In the genomic region with DNA sequence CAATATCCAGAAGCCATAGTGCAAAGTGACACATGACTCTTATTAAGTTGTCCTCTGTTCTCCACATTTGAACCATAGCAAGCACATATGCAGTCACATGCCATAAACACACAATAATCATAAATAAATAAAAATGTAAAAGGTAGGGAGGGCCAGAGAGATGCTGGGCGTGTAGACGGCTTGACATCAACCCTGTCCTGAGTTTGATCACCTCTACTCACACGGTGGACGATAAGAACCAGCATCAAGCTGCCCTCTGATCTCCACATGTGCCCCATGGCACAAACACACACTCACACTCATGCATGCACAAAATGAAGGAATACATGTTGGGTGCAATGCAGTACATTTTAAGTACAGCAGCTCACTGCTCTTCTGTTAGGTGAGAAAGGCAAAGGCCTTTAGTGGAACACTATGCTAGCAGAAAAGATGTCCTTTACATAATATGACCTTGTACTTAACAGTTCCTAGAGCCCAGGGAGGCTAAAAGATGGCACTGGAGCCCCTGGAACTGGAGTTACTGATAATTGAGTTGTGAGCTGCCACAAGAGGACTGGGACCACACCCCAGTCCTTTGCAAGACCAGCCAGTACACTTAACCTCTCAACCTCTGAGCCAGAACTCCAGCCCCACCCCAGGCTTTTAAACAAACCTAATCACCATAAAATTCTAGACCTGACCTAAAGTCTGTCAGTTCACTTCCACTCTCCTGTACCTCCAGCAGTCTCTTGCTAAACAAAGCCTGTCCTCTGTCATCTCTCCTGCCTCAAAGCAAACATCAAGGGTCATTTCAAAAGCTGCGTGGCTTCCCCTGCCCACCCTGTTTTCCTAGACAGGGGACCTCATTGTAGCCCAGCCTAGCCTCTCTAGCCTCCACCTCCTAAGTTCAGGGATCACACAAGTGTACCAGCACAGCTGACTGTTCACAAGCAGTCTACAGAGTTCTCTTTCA, we compare ENCODE assay signal across 8 mouse cellular contexts. TPM values are rescaled to one million over a fixed set of nuclear protein-coding genes. Genes with fewer than 3 reads are reported as not detected.
DNase-seq lines count a peak whose midpoint lies in the region; ATAC-seq and TF ChIP-seq lines count a peak whose summit lies in the region.

No protein-coding gene starts in this region.

- no peaks in the 10 kb centered on the region for H3K27me3 ChIP-seq in kidney, embryonic 16.5 days (ENCODE audit: insufficient read depth, low read length)
- no peaks in the 10 kb centered on the region for H3K27me3 ChIP-seq in limb, embryonic 13.5 days
- H3K27me3 ChIP-seq in small intestine, adult 2 months (ENCODE audit: control insufficient read depth, insufficient read depth, low read length): no peaks in the 10 kb centered on the region

- no peak overlapping the region for H3K9ac ChIP-seq in kidney, embryonic 16.5 days (replicated peaks; ENCODE audit: low read length)
- H3K9ac ChIP-seq in limb, embryonic 13.5 days: peak overlapping the region; percentile 5; the same call in 1 of the 2 replicates

- peak; percentile 63 for ATAC-seq in kidney, embryonic 16.5 days (ENCODE audit: low FRiP score, low TSS enrichment)
- peak; percentile 87 for ATAC-seq in common myeloid progenitor, adult 5-6 weeks (replicated peaks; ENCODE audit: low read depth, poor library complexity, severe bottlenecking)
- no peak for ATAC-seq in limb, embryonic 13.5 days (ENCODE audit: low FRiP score, low read depth)
- no peak for ATAC-seq in frontal cortex, adult (ENCODE audit: low TSS enrichment)

- H3K36me3 ChIP-seq in kidney, embryonic 16.5 days (ENCODE audit: insufficient read depth, low read length): no peaks in the 10 kb centered on the region
- H3K36me3 ChIP-seq in limb, embryonic 13.5 days: no peaks in the 10 kb centered on the region
- H3K36me3 ChIP-seq in small intestine, adult 2 months (ENCODE audit: control insufficient read depth, insufficient read depth, low read length): no peaks in the 10 kb centered on the region

- H3K4me2 ChIP-seq in kidney, embryonic 16.5 days (replicated peaks; ENCODE audit: low read depth, low read length): no peak overlapping the region
- H3K4me2 ChIP-seq in limb, embryonic 13.5 days (replicated peaks): no peak overlapping the region

- TF ChIP-seq CTCF in small intestine, adult 2 months (IDR thresholded peaks at IDR 0.05; ENCODE audit: extremely low read depth, insufficient read length, insufficient replicate concordance, low read depth, low read length): no peak

- DNase-seq in kidney, postnatal 36 days: no peak
- no peak for DNase-seq in B cell, adult 2 months
- no peak for DNase-seq in left cerebral cortex, adult 11 months (ENCODE audit: low spot score)

- no peak for TF ChIP-seq POLR2A in small intestine, adult 2 months (IDR thresholded peaks at IDR 0.05; ENCODE audit: low read depth, low read length)

- 32% methylated on average over 5 of the region's 5 CpGs for WGBS in kidney, embryonic 16.5 days
- 44% methylated on average over 5 of the region's 5 CpGs for whole genome bisulfite sequencing in limb, embryonic 13.5 days
- WGBS in small intestine, adult 2 months: 8% methylated on average over 5 of the region's 5 CpGs

- no peaks in the 10 kb centered on the region for H3K9me3 ChIP-seq in kidney, embryonic 16.5 days (ENCODE audit: low read length)
- H3K9me3 ChIP-seq in limb, embryonic 13.5 days: no peaks in the 10 kb centered on the region

- H3K4me3 ChIP-seq in kidney, embryonic 16.5 days (ENCODE audit: low read length): no peak overlapping the region
- H3K4me3 ChIP-seq in limb, embryonic 13.5 days: no peak overlapping the region
- no peak overlapping the region for H3K4me3 ChIP-seq in small intestine, adult 2 months (ENCODE audit: low read depth, low read length)

- H3K4me1 ChIP-seq in kidney, embryonic 16.5 days (ENCODE audit: insufficient read depth, low read length): peaks cover 40% of the 10 kb centered on the region
- H3K4me1 ChIP-seq in limb, embryonic 13.5 days: peaks cover 41% of the 10 kb centered on the region
- peaks cover 30% of the 10 kb centered on the region; the same call in 1 of the 2 replicates for H3K4me1 ChIP-seq in small intestine, adult 2 months (ENCODE audit: control insufficient read depth, insufficient read depth, insufficient read length, low read length)

- H3K27ac ChIP-seq in kidney, embryonic 16.5 days (ENCODE audit: low read length): peak overlapping the region; percentile 75
- no peak overlapping the region for H3K27ac ChIP-seq in limb, embryonic 13.5 days
- H3K27ac ChIP-seq in small intestine, adult 2 months (ENCODE audit: insufficient read depth, low read depth, low read length): peak overlapping the region; percentile 83

RNA-seq across cellular contexts. Expression of a gene that starts 25.7 kb away (rescaled TPM):
- polyA plus RNA-seq in kidney, embryonic 16.5 days (2015; fragmentation: Nextera tagmentation; extraction: Ambion mirVana): 91.0 and 95.7 TPM in 2 replicates
- total RNA-seq in common myeloid progenitor, adult 5-6 weeks (2017): 68.9 and 70.8 TPM in 2 replicates
- polyA plus RNA-seq in limb, embryonic 13.5 days (2015; fragmentation: Nextera tagmentation; extraction: Ambion mirVana): 108 and 111 TPM in 2 replicates
- 42.8 and 81.6 TPM in 2 replicates for polyA plus RNA-seq in small intestine, adult 2 months (2012; rRNA removed)

RNA-seq across cellular contexts. Expression of a gene that starts 49.0 kb away (rescaled TPM):
- 33.8 and 35.0 TPM in 2 replicates for polyA plus RNA-seq in kidney, embryonic 16.5 days (2015; fragmentation: Nextera tagmentation; extraction: Ambion mirVana)
- total RNA-seq in common myeloid progenitor, adult 5-6 weeks (2017): 19.9 and 21.8 TPM in 2 replicates
- polyA plus RNA-seq in limb, embryonic 13.5 days (2015; fragmentation: Nextera tagmentation; extraction: Ambion mirVana): 26.9 and 30.2 TPM in 2 replicates
- polyA plus RNA-seq in small intestine, adult 2 months (2012; rRNA removed): 50.1 and 60.8 TPM in 2 replicates

RNA-seq across cellular contexts. Expression of a gene that starts 58.4 kb away (rescaled TPM):
- 4.8 and 5.7 TPM in 2 replicates for polyA plus RNA-seq in kidney, embryonic 16.5 days (2015; fragmentation: Nextera tagmentation; extraction: Ambion mirVana)
- total RNA-seq in common myeloid progenitor, adult 5-6 weeks (2017): not detected in 2 replicates
- 0.13 and 0.26 TPM in 2 replicates for polyA plus RNA-seq in limb, embryonic 13.5 days (2015; fragmentation: Nextera tagmentation; extraction: Ambion mirVana)
- 97.1 and 113 TPM in 2 replicates for polyA plus RNA-seq in small intestine, adult 2 months (2012; rRNA removed)

Comparison
In these comparisons a context has a peak if more than half of its experiments do, and no peak if none do; other contexts are left out.
1. ATAC-seq: peak in kidney, embryonic 16.5 days (single experiment) and common myeloid progenitor, adult 5-6 weeks (single experiment); none in limb, embryonic 13.5 days (single experiment) and frontal cortex, adult (single experiment).
2. RNA of a gene that starts 58.4 kb away (polyA plus RNA-seq): 97.1 to 113 TPM in small intestine, adult 2 months; 4.8 to 5.7 TPM in kidney, embryonic 16.5 days and 0.13 to 0.26 TPM in limb, embryonic 13.5 days; every median in the first group is over 10 times any median in the second.